Mouse (Mus musculus): ENCODE measurements around the gene Myo18b. TPM values are rescaled to one million over a fixed set of nuclear protein-coding genes. Genes with fewer than 3 reads are reported as not detected.

The Myo18b gene
- total RNA-seq, 1 experiment from 2014 or later: not detected

- ATAC-seq (replicated peaks; ENCODE audit: insufficient number of reproducible peaks, low FRiP score, low TSS enrichment, poor library complexity, severe bottlenecking): no peak
Observed at GRCm38 (mm10) chr5:112833866-112834265, 62.3 kb downstream of the Myo18b start.

- no peak for ATAC-seq (replicated peaks; ENCODE audit: insufficient number of reproducible peaks, low FRiP score, low TSS enrichment, poor library complexity, severe bottlenecking)
Observed at GRCm38 (mm10) chr5:112825091-112825794, 70.9 kb downstream of the Myo18b start.

GRCm38 (mm10) chr5:112824376-112824775 is 71.8 kb downstream of the Myo18b start:
- no peak for ATAC-seq (replicated peaks; ENCODE audit: insufficient number of reproducible peaks, low FRiP score, low TSS enrichment, poor library complexity, severe bottlenecking)

- no peak for ATAC-seq (replicated peaks; ENCODE audit: insufficient number of reproducible peaks, low FRiP score, low TSS enrichment, poor library complexity, severe bottlenecking)
Observed at GRCm38 (mm10) chr5:112822426-112822825, 73.7 kb downstream of the Myo18b start.

- ATAC-seq (replicated peaks; ENCODE audit: insufficient number of reproducible peaks, low FRiP score, low TSS enrichment, poor library complexity, severe bottlenecking): no peak
Observed at GRCm38 (mm10) chr5:112815051-112815450, 81.1 kb downstream of the Myo18b start.

- ATAC-seq (replicated peaks; ENCODE audit: insufficient number of reproducible peaks, low FRiP score, low TSS enrichment, poor library complexity, severe bottlenecking): no peak
Observed at GRCm38 (mm10) chr5:112807629-112808028, 88.5 kb downstream of the Myo18b start.

- no peak for ATAC-seq (replicated peaks; ENCODE audit: insufficient number of reproducible peaks, low FRiP score, low TSS enrichment, poor library complexity, severe bottlenecking)
Observed at GRCm38 (mm10) chr5:112796086-112796485, 100.1 kb downstream of the Myo18b start.

GRCm38 (mm10) chr5:112791792-112792780 is 104.1 kb downstream of the Myo18b start:
- no peak for ATAC-seq (replicated peaks; ENCODE audit: insufficient number of reproducible peaks, low FRiP score, low TSS enrichment, poor library complexity, severe bottlenecking)

GRCm38 (mm10) chr5:112790376-112791111 is 105.6 kb downstream of the Myo18b start:
- no peak for ATAC-seq (replicated peaks; ENCODE audit: insufficient number of reproducible peaks, low FRiP score, low TSS enrichment, poor library complexity, severe bottlenecking)

GRCm38 (mm10) chr5:112788441-112788840 is 107.7 kb downstream of the Myo18b start:
- no peak for ATAC-seq (replicated peaks; ENCODE audit: insufficient number of reproducible peaks, low FRiP score, low TSS enrichment, poor library complexity, severe bottlenecking)

- no peak for ATAC-seq (replicated peaks; ENCODE audit: insufficient number of reproducible peaks, low FRiP score, low TSS enrichment, poor library complexity, severe bottlenecking)
Observed at GRCm38 (mm10) chr5:112786788-112787187, 109.4 kb downstream of the Myo18b start.

GRCm38 (mm10) chr5:112786031-112786430 is 110.1 kb downstream of the Myo18b start:
- ATAC-seq (replicated peaks; ENCODE audit: insufficient number of reproducible peaks, low FRiP score, low TSS enrichment, poor library complexity, severe bottlenecking): no peak

- ATAC-seq (replicated peaks; ENCODE audit: insufficient number of reproducible peaks, low FRiP score, low TSS enrichment, poor library complexity, severe bottlenecking): no peak
Observed at GRCm38 (mm10) chr5:112781719-112782118, 114.4 kb downstream of the Myo18b start.

- ATAC-seq (replicated peaks; ENCODE audit: insufficient number of reproducible peaks, low FRiP score, low TSS enrichment, poor library complexity, severe bottlenecking): no peak
Observed at GRCm38 (mm10) chr5:112781231-112781630, 114.9 kb downstream of the Myo18b start.

GRCm38 (mm10) chr5:112780383-112780782 is 115.8 kb downstream of the Myo18b start:
- ATAC-seq (replicated peaks; ENCODE audit: insufficient number of reproducible peaks, low FRiP score, low TSS enrichment, poor library complexity, severe bottlenecking): no peak

GRCm38 (mm10) chr5:112776781-112777405 is 119.3 kb downstream of the Myo18b start:
- no peak for ATAC-seq (replicated peaks; ENCODE audit: insufficient number of reproducible peaks, low FRiP score, low TSS enrichment, poor library complexity, severe bottlenecking)

- no peak for ATAC-seq (replicated peaks; ENCODE audit: insufficient number of reproducible peaks, low FRiP score, low TSS enrichment, poor library complexity, severe bottlenecking)
Observed at GRCm38 (mm10) chr5:112773429-112773828, 122.7 kb downstream of the Myo18b start.

- no peak for ATAC-seq (replicated peaks; ENCODE audit: insufficient number of reproducible peaks, low FRiP score, low TSS enrichment, poor library complexity, severe bottlenecking)
Observed at GRCm38 (mm10) chr5:112771376-112771901, 124.7 kb downstream of the Myo18b start.
